13 mouse cellular contexts compared by ENCODE assay signal in genomic region chr13:49584307-49585005, GRCm38 (mm10). TPM values are rescaled to one million over a fixed set of nuclear protein-coding genes. Genes with fewer than 3 reads are reported as not detected.
DNase-seq lines count a peak whose midpoint lies in the region; ATAC-seq and TF ChIP-seq lines count a peak whose summit lies in the region.
"Had no signal": no experiment of that assay in that cellular context is flagged by ENCODE, and none has a peak within 500 bp of the region (broad histone marks: within the 10 kb centered on the region; RNA-seq: fewer than 3 reads in every experiment).

No protein-coding gene starts in this region.

- H3K4me1 ChIP-seq in midbrain, embryonic 14.5 days (ENCODE audit: control insufficient read depth, insufficient read depth, low read length), result no peaks in the 10 kb centered on the region
- H3K4me1 ChIP-seq in midbrain, embryonic 13.5 days (replicated peaks), result no peaks in the 10 kb centered on the region
- 0 out of 2 replicates have a peak, but pooled peaks cover 2% of the 10 kb centered on the region for H3K4me1 ChIP-seq in heart, postnatal 0 days (ENCODE audit: control insufficient read depth, insufficient read depth)
- H3K4me1 ChIP-seq: liver, embryonic 15.5 days had no signal

- no peaks in the 10 kb centered on the region for H3K36me3 ChIP-seq in midbrain, embryonic 14.5 days (ENCODE audit: control insufficient read depth, insufficient read depth, low read length)
- H3K36me3 ChIP-seq in midbrain, embryonic 13.5 days, result no peaks in the 10 kb centered on the region
- no peaks in the 10 kb centered on the region for H3K36me3 ChIP-seq in heart, postnatal 0 days (replicated peaks; ENCODE audit: control insufficient read depth, insufficient read depth, low read length)
- H3K36me3 ChIP-seq: liver, embryonic 15.5 days had no signal

- no peaks in the 10 kb centered on the region for H3K9me3 ChIP-seq in midbrain, embryonic 14.5 days (ENCODE audit: control insufficient read depth, low read length)
- no peaks in the 10 kb centered on the region for H3K9me3 ChIP-seq in midbrain, embryonic 13.5 days
- no peaks in the 10 kb centered on the region for H3K9me3 ChIP-seq in heart, postnatal 0 days (replicated peaks; ENCODE audit: control insufficient read depth, low read length)
- H3K9me3 ChIP-seq: liver, embryonic 15.5 days had no signal

- TF ChIP-seq EP300 in heart, postnatal 0 days (IDR thresholded peaks at IDR 0.05; ENCODE audit: low read depth), result no peak

- 79% methylated on average over 8 of the region's 8 CpGs for WGBS in midbrain, embryonic 14.5 days
- 79% methylated on average over 8 of the region's 8 CpGs for WGBS in midbrain, embryonic 13.5 days
- 66% methylated on average over 8 of the region's 8 CpGs for WGBS in heart, postnatal 0 days

- H3K27me3 ChIP-seq in midbrain, embryonic 14.5 days (ENCODE audit: control insufficient read depth, insufficient read depth, low read length), result no peaks in the 10 kb centered on the region
- no peaks in the 10 kb centered on the region for H3K27me3 ChIP-seq in midbrain, embryonic 13.5 days
- H3K27me3 ChIP-seq in heart, postnatal 0 days (ENCODE audit: control insufficient read depth, insufficient read depth, low read length), result no peaks in the 10 kb centered on the region
- H3K27me3 ChIP-seq: CH12.LX; liver, embryonic 15.5 days had no signal

- H3K4me2 ChIP-seq in midbrain, embryonic 14.5 days (ENCODE audit: low read length), result no peak overlapping the region
- H3K4me2 ChIP-seq in midbrain, embryonic 13.5 days (replicated peaks), result no peak overlapping the region
- H3K4me2 ChIP-seq in heart, postnatal 0 days (ENCODE audit: low read depth, low read length), result no peak overlapping the region
- H3K4me2 ChIP-seq: liver, embryonic 15.5 days had no signal

- no peak overlapping the region for H3K27ac ChIP-seq in midbrain, embryonic 14.5 days (replicated peaks; ENCODE audit: low read depth, low read length)
- H3K27ac ChIP-seq in midbrain, embryonic 13.5 days, result no peak overlapping the region
- peak overlapping the region; percentile 34 for H3K27ac ChIP-seq in heart, postnatal 0 days (ENCODE audit: low read depth)
- H3K27ac ChIP-seq: liver, embryonic 15.5 days had no signal

- DNase-seq in gastrocnemius, adult 18-20 months (ENCODE audit: low spot score), result peak; percentile 42
- DNase-seq in gastrocnemius, postnatal 25 days, result no peak
- DNase-seq in midbrain, embryonic 14.5 days, result peak; percentile 6
- no peak for DNase-seq in heart, postnatal 0 days (ENCODE audit: low spot score)
- peak; percentile 65 for DNase-seq in skeletal muscle tissue, adult 2 months (ENCODE audit: low read depth, low spot score)
- no peak for DNase-seq in cerebellum, adult 9-10 months
- DNase-seq in natural killer cell, adult 2 months (ENCODE audit: low spot score in 2 of 2), result no peak
- DNase-seq: adrenal gland, postnatal 14 days had no signal

- no peak overlapping the region for H3K9ac ChIP-seq in midbrain, embryonic 14.5 days (replicated peaks; ENCODE audit: low read length)
- H3K9ac ChIP-seq in midbrain, embryonic 13.5 days (replicated peaks), result no peak overlapping the region
- no peak overlapping the region for H3K9ac ChIP-seq in heart, postnatal 0 days (replicated peaks; ENCODE audit: low read depth, low read length)
- H3K9ac ChIP-seq: liver, embryonic 15.5 days had no signal

- TF ChIP-seq CTCF in heart, postnatal 0 days (IDR thresholded peaks at IDR 0.05; ENCODE audit: low read depth), result no peak

- ATAC-seq in midbrain, embryonic 14.5 days (ENCODE audit: low FRiP score, low TSS enrichment), result no peak
- ATAC-seq in midbrain, embryonic 13.5 days, result no peak
- no peak for ATAC-seq in heart, postnatal 0 days (ENCODE audit: insufficient read depth, low read depth)

- H3K4me3 ChIP-seq in midbrain, embryonic 14.5 days (replicated peaks; ENCODE audit: low read depth, low read length), result no peak overlapping the region
- no peak overlapping the region for H3K4me3 ChIP-seq in midbrain, embryonic 13.5 days (replicated peaks)
- H3K4me3 ChIP-seq in heart, postnatal 0 days (ENCODE audit: low read depth, low read length), result no peak overlapping the region
- H3K4me3 ChIP-seq: liver, embryonic 15.5 days had no signal

RNA-seq across cellular contexts. Expression of gene Omd, which starts 2.2 kb away (rescaled TPM):
- 1 to 10 TPM in 1 of 2 experiments, under 1 TPM in 1; 0.82 to 2.1 TPM for total RNA-seq in gastrocnemius, adult 18-20 months (2021)
- total RNA-seq in gastrocnemius, postnatal 25 days (2021), result 1 to 10 TPM; 2.4 to 2.7 TPM
- 0.30 TPM in 1 of 2 replicates, not detected in the other for polyA plus RNA-seq in midbrain, embryonic 14.5 days (2014; fragmentation: Nextera tagmentation; extraction: Ambion mirVana)
- polyA plus RNA-seq in midbrain, embryonic 13.5 days (2015; fragmentation: Nextera tagmentation; extraction: Ambion mirVana), result 0.40 and 0.43 TPM in 2 replicates
- total RNA-seq in heart, postnatal 0 days (2014; rRNA removed; ENCODE audit: low replicate concordance), result not detected in 2 replicates
- polyA plus RNA-seq in heart, postnatal 0 days (2015; fragmentation: Nextera tagmentation; extraction: Ambion mirVana), result 0.43 and 0.59 TPM in 2 replicates
- total RNA-seq: CH12.LX had no signal
- polyA plus RNA-seq: large intestine, adult 2 months had no signal

RNA-seq across cellular contexts. Expression of gene Ogn, which starts 23.4 kb away (rescaled TPM):
- 10 to 100 TPM; 18.4 to 31.0 TPM for total RNA-seq in gastrocnemius, adult 18-20 months (2021)
- total RNA-seq in gastrocnemius, postnatal 25 days (2021), result 10 to 100 TPM; 33.9 to 37.0 TPM
- 0.59 and 7.7 TPM in 2 replicates for polyA plus RNA-seq in midbrain, embryonic 14.5 days (2014; fragmentation: Nextera tagmentation; extraction: Ambion mirVana)
- polyA plus RNA-seq in midbrain, embryonic 13.5 days (2015; fragmentation: Nextera tagmentation; extraction: Ambion mirVana), result 6.6 and 6.7 TPM in 2 replicates
- total RNA-seq in heart, postnatal 0 days (2014; rRNA removed; ENCODE audit: low replicate concordance), result 47.4 and 71.8 TPM in 2 replicates
- polyA plus RNA-seq in heart, postnatal 0 days (2015; fragmentation: Nextera tagmentation; extraction: Ambion mirVana), result 60.5 and 61.7 TPM in 2 replicates
- total RNA-seq: CH12.LX had no signal

RNA-seq across cellular contexts. Expression of gene Aspn, which starts 40.2 kb away (rescaled TPM):
- 10 to 100 TPM in 1 of 2 experiments, 1 to 10 TPM in 1; 7.6 to 14.9 TPM for total RNA-seq in gastrocnemius, adult 18-20 months (2021)
- total RNA-seq in gastrocnemius, postnatal 25 days (2021), result 10 to 100 TPM; 20.3 to 34.4 TPM
- 0.27 and 0.88 TPM in 2 replicates for polyA plus RNA-seq in midbrain, embryonic 14.5 days (2014; fragmentation: Nextera tagmentation; extraction: Ambion mirVana)
- polyA plus RNA-seq in midbrain, embryonic 13.5 days (2015; fragmentation: Nextera tagmentation; extraction: Ambion mirVana), result 0.28 and 0.41 TPM in 2 replicates
- total RNA-seq in heart, postnatal 0 days (2014; rRNA removed; ENCODE audit: low replicate concordance), result 45.8 and 67.5 TPM in 2 replicates
- polyA plus RNA-seq in heart, postnatal 0 days (2015; fragmentation: Nextera tagmentation; extraction: Ambion mirVana), result 56.0 and 62.7 TPM in 2 replicates
- total RNA-seq: CH12.LX had no signal
- polyA plus RNA-seq: neural tube, embryonic 11.5 days had no signal

Comparison
In these comparisons a context has a peak if more than half of its experiments do, and no peak if none do; other contexts are left out.
1. DNase-seq: peak in gastrocnemius, adult 18-20 months (single experiment), midbrain, embryonic 14.5 days (single experiment) and skeletal muscle tissue, adult 2 months (single experiment); none in gastrocnemius, postnatal 25 days (single experiment), heart, postnatal 0 days (single experiment), cerebellum, adult 9-10 months (single experiment) and natural killer cell, adult 2 months (0 of 2).